Mouse (Mus musculus) heart, postnatal 14 days (tissue): ENCODE measurements around the gene 1700019N19Rik. TPM values are rescaled to one million over a fixed set of nuclear protein-coding genes. Genes with fewer than 3 reads are reported as not detected.

Source experiments
- total RNA-seq, 2 experiments: library from RNA; stranded (reverse); gene quantifications; 2 replicates each; pipeline ENCODE4 v1.2.3; 2021

1700019N19Rik gene
- total RNA-seq, 2 experiments from 2014 or later: not detected

Other genes starting within 250 kb of the 1700019N19Rik start
- gene Pnlip, start 142.0 kb downstream of the 1700019N19Rik start, total RNA-seq: not detected
- gene Pnliprp1, start 65.6 kb downstream of the 1700019N19Rik start, total RNA-seq: not detected
- not detected for gene Pnliprp2, start 34.7 kb downstream of the 1700019N19Rik start, total RNA-seq
- gene Eno4, start 149.0 kb upstream of the 1700019N19Rik start, total RNA-seq: not detected
- 10 to 100 TPM; 25.7 to 28.5 TPM for gene Hspa12a, start 149.2 kb upstream of the 1700019N19Rik start, total RNA-seq